Mouse (Mus musculus): ENCODE data around the gene Rgs14.

GRCm38 (mm10) chr13:55391626-55392029, 22.1 kb downstream of the Rgs14 start:
- no peak for TF ChIP-seq CTCF (IDR thresholded peaks at IDR 0.05; ENCODE audit: low read depth, low read length)
- TF ChIP-seq POLR2A (IDR thresholded peaks at IDR 0.05; ENCODE audit: extremely low read depth, insufficient read depth, low read length): no peak

Measured in liver, adult 2 months (tissue).